Mouse (Mus musculus): ENCODE measurements around the gene Ndufs1. TPM values are rescaled to one million over a fixed set of nuclear protein-coding genes. Genes with fewer than 3 reads are reported as not detected.
A peak's percentile ranks its signal among the peaks of the same experiment; 100 is the strongest.
"Not testable (repeated sequence)": the region's sequence is repeated elsewhere in the genome, so short reads cannot be mapped to it uniquely, and the experiment has no call there.

Gene Ndufs1
- polyA plus RNA-seq, 2 experiments, result 96.3 to 115 TPM

- no peak overlapping the region for H3K27ac ChIP-seq (replicated peaks; ENCODE audit: low read depth, low read length)
- WGBS, result 58% methylated on average over 5 of the region's 5 CpGs
- TF ChIP-seq POLR2A (IDR thresholded peaks at IDR 0.05; ENCODE audit: borderline replicate concordance, extremely low read depth, insufficient read depth, insufficient read length), result no peak
- no peak overlapping the region for H3K4me3 ChIP-seq (replicated peaks; ENCODE audit: low read length)
- H3K4me1 ChIP-seq (ENCODE audit: control insufficient read depth, insufficient read depth, low read length), result no peaks in the 10 kb centered on the region
- no peak overlapping the region for H3K4me2 ChIP-seq (replicated peaks; ENCODE audit: low read depth, low read length, severe bottlenecking)
- H3K9me3 ChIP-seq (ENCODE audit: control insufficient read depth, low read length), result 0 out of 2 replicates have a peak, but pooled peaks cover 7% of the 10 kb centered on the region
- no peak overlapping the region for H3K9ac ChIP-seq (ENCODE audit: low read depth, low read length, severe bottlenecking)
- no peaks in the 10 kb centered on the region for H3K36me3 ChIP-seq (ENCODE audit: control insufficient read depth, insufficient read depth, low read length)
- DNase-seq (ENCODE audit: low spot score), result no peak
- ATAC-seq (ENCODE audit: low FRiP score, low read depth), result no peak
- no peaks in the 10 kb centered on the region for H3K27me3 ChIP-seq (ENCODE audit: control insufficient read depth, insufficient read depth, low read length)
Observed at GRCm38 (mm10) chr1:63195848-63196512, 19.3 kb upstream of the Ndufs1 start.

- Histone ChIP-seq H3K27me3 (ENCODE audit: control insufficient read depth, insufficient read depth, low read length) (no peaks in the 10 kb centered on the region), H3K9me3 (ENCODE audit: control insufficient read depth, low read length) (no peaks in the 10 kb centered on the region), H3K4me3 (replicated peaks; ENCODE audit: low read length) (no peak overlapping the region), H3K27ac (replicated peaks; ENCODE audit: low read depth, low read length) (no peak overlapping the region), H3K36me3 (ENCODE audit: control insufficient read depth, insufficient read depth, low read length) (no peaks in the 10 kb centered on the region), H3K4me1 (ENCODE audit: control insufficient read depth, insufficient read depth, low read length) (no peaks in the 10 kb centered on the region), H3K4me2 (replicated peaks; ENCODE audit: low read depth, low read length, severe bottlenecking) (no peak overlapping the region), H3K9ac (ENCODE audit: low read depth, low read length, severe bottlenecking) (no peak overlapping the region)
- no peak for TF ChIP-seq POLR2A (IDR thresholded peaks at IDR 0.05; ENCODE audit: borderline replicate concordance, extremely low read depth, insufficient read depth, insufficient read length)
- ATAC-seq (ENCODE audit: low FRiP score, low read depth) (no peak), DNase-seq (ENCODE audit: low spot score) (no peak)
- 86% methylated on average over 11 of the region's 11 CpGs for WGBS
Observed at GRCm38 (mm10) chr1:63192306-63193065, 15.9 kb upstream of the Ndufs1 start.

- Histone ChIP-seq H3K27me3 (ENCODE audit: control insufficient read depth, insufficient read depth, low read length) (no peaks in the 10 kb centered on the region), H3K36me3 (ENCODE audit: control insufficient read depth, insufficient read depth, low read length) (no peaks in the 10 kb centered on the region), H3K4me3 (replicated peaks; ENCODE audit: low read length) (no peak overlapping the region), H3K4me1 (ENCODE audit: control insufficient read depth, insufficient read depth, low read length) (no peaks in the 10 kb centered on the region), H3K9ac (ENCODE audit: low read depth, low read length, severe bottlenecking) (no peak overlapping the region), H3K9me3 (ENCODE audit: control insufficient read depth, low read length) (no peaks in the 10 kb centered on the region), H3K4me2 (replicated peaks; ENCODE audit: low read depth, low read length, severe bottlenecking) (no peak overlapping the region), H3K27ac (replicated peaks; ENCODE audit: low read depth, low read length) (0 out of 2 replicates have a peak overlapping the region, but pooled peaks have one; percentile 26)
- peak; percentile 72 for DNase-seq (ENCODE audit: low spot score)
- ATAC-seq (ENCODE audit: low FRiP score, low read depth), result peak; percentile 68
- WGBS, result 43% methylated on average over 8 of the region's 8 CpGs
- no peak for TF ChIP-seq POLR2A (IDR thresholded peaks at IDR 0.05; ENCODE audit: borderline replicate concordance, extremely low read depth, insufficient read depth, insufficient read length)
Observed at GRCm38 (mm10) chr1:63190851-63191250, 14.2 kb upstream of the Ndufs1 start.

- H3K27ac ChIP-seq (replicated peaks; ENCODE audit: low read depth, low read length), result no peak overlapping the region
- H3K27me3 ChIP-seq (ENCODE audit: control insufficient read depth, insufficient read depth, low read length), result no peaks in the 10 kb centered on the region
- no peak for ATAC-seq (ENCODE audit: low FRiP score, low read depth)
- no peak for DNase-seq (ENCODE audit: low spot score)
- H3K9ac ChIP-seq (ENCODE audit: low read depth, low read length, severe bottlenecking), result no peak overlapping the region
- no peaks in the 10 kb centered on the region for H3K36me3 ChIP-seq (ENCODE audit: control insufficient read depth, insufficient read depth, low read length)
- TF ChIP-seq POLR2A (IDR thresholded peaks at IDR 0.05; ENCODE audit: borderline replicate concordance, extremely low read depth, insufficient read depth, insufficient read length), result no peak
- H3K4me1 ChIP-seq (ENCODE audit: control insufficient read depth, insufficient read depth, low read length), result no peaks in the 10 kb centered on the region
- no peaks in the 10 kb centered on the region for H3K9me3 ChIP-seq (ENCODE audit: control insufficient read depth, low read length)
- no peak overlapping the region for H3K4me3 ChIP-seq (replicated peaks; ENCODE audit: low read length)
- 84% methylated on average over 3 of the region's 3 CpGs for WGBS
- H3K4me2 ChIP-seq (replicated peaks; ENCODE audit: low read depth, low read length, severe bottlenecking), result no peak overlapping the region
Observed at GRCm38 (mm10) chr1:63188536-63188935, 11.9 kb upstream of the Ndufs1 start.

GRCm38 (mm10) chr1:63185430-63185829 lies 8.8 kb upstream of the Ndufs1 start:
- not testable (repeated sequence) for H3K4me1 ChIP-seq (ENCODE audit: control insufficient read depth, insufficient read depth, low read length); ATAC-seq (ENCODE audit: low FRiP score, low read depth); H3K4me3 ChIP-seq (replicated peaks; ENCODE audit: low read length); H3K27ac ChIP-seq (replicated peaks; ENCODE audit: low read depth, low read length); H3K4me2 ChIP-seq (replicated peaks; ENCODE audit: low read depth, low read length, severe bottlenecking); H3K9ac ChIP-seq (ENCODE audit: low read depth, low read length, severe bottlenecking); DNase-seq (ENCODE audit: low spot score); H3K27me3 ChIP-seq (ENCODE audit: control insufficient read depth, insufficient read depth, low read length); H3K36me3 ChIP-seq (ENCODE audit: control insufficient read depth, insufficient read depth, low read length); H3K9me3 ChIP-seq (ENCODE audit: control insufficient read depth, low read length)
- 88% methylated on average over 6 of the region's 6 CpGs for WGBS

Data from limb, embryonic 14.5 days (tissue).